Mouse (Mus musculus) monocyte, adult 5-6 weeks (primary cell): ENCODE measurements around the gene Hand2. TPM values are rescaled to one million over a fixed set of nuclear protein-coding genes. Genes with fewer than 3 reads are reported as not detected.
A peak's percentile ranks its signal among the peaks of the same experiment; 100 is the strongest.

Source experiments
- ATAC-seq: fragments of 153-309, 156-312 bp; replicated peaks from 2 replicates; pipeline ENCODE4 v1.8.0; 2017; ENCODE audit warnings: mild to moderate bottlenecking; ENCODE audit not compliant: low TSS enrichment, insufficient number of reproducible peaks, severe bottlenecking, poor library complexity, low FRiP score
- total RNA-seq: library from RNA; stranded (forward); fragments of 200-1000, 200-491, 200-594 nt; gene quantifications from 3 replicates; pipeline ENCODE4 v1.2.3, GENCODE M21; 2017

Gene Hand2
- total RNA-seq = not detected in 3 replicates

GRCm38 (mm10) chr8:57320851-57321743 is at the start of gene Hand2:
Gene Hand2 (plus strand): TSS chr8:57320983.
- ATAC-seq = no peak

- ATAC-seq = no peak
Observed at GRCm38 (mm10) chr8:57273055-57273454, 47.7 kb upstream of the Hand2 start.

GRCm38 (mm10) chr8:57293441-57293840 is 27.3 kb upstream of the Hand2 start:
- no peak for ATAC-seq

- no peak for ATAC-seq
Observed at GRCm38 (mm10) chr8:57303513-57303912, 17.3 kb upstream of the Hand2 start.

GRCm38 (mm10) chr8:57304944-57305343 is 15.8 kb upstream of the Hand2 start:
- peak; percentile 76 for ATAC-seq

GRCm38 (mm10) chr8:57306441-57306840 is 14.3 kb upstream of the Hand2 start:
- ATAC-seq = no peak

- ATAC-seq = no peak
Observed at GRCm38 (mm10) chr8:57309844-57310485, 10.8 kb upstream of the Hand2 start.

- no peak for ATAC-seq
Observed at GRCm38 (mm10) chr8:57312031-57312981, 8.5 kb upstream of the Hand2 start.

GRCm38 (mm10) chr8:57313583-57313982 is 7.2 kb upstream of the Hand2 start:
- ATAC-seq = no peak

GRCm38 (mm10) chr8:57314216-57314615 is 6.6 kb upstream of the Hand2 start:
- no peak for ATAC-seq

- ATAC-seq = no peak
Observed at GRCm38 (mm10) chr8:57315471-57315870, 5.3 kb upstream of the Hand2 start.

- no peak for ATAC-seq
Observed at GRCm38 (mm10) chr8:57317107-57317506, 3.7 kb upstream of the Hand2 start.

GRCm38 (mm10) chr8:57317890-57318480 is 2.8 kb upstream of the Hand2 start:
- no peak for ATAC-seq

GRCm38 (mm10) chr8:57319092-57319980 is 1.4 kb upstream of the Hand2 start:
- ATAC-seq = no peak

GRCm38 (mm10) chr8:57319981-57320585 is 700 bp upstream of the Hand2 start:
- no peak for ATAC-seq

- ATAC-seq = no peak
Observed at GRCm38 (mm10) chr8:57321898-57322895, 1.4 kb downstream of the Hand2 start.
